Mouse (Mus musculus) hindbrain, embryonic 15.5 days (tissue): Measurements from ENCODE around the gene N4bp1. TPM values are rescaled to one million over a fixed set of nuclear protein-coding genes. Genes with fewer than 3 reads are reported as not detected.

Experiments used
- ATAC-seq: fragments of 200-750 bp; cut with Nextera tagmentation; 2 replicates; pipeline ENCODE4 v1.8.0; 2017; ENCODE audit warnings: low read depth, moderate number of reproducible peaks, moderate TSS enrichment; ENCODE audit not compliant: low FRiP score
- H3K27ac ChIP-seq: fragments of 300-500 bp; sonication (generic); replicated peaks from 2 replicates; pipeline ENCODE4 v1.5.1; 2015; ENCODE audit warnings: mild to moderate bottlenecking, inconsistent platforms
- H3K27me3 ChIP-seq: fragments of 300-500 bp; sonication (generic); 2 replicates; pipeline ENCODE4 v1.6.1; 2015; ENCODE audit warnings: control low read depth, inconsistent platforms
- H3K36me3 ChIP-seq: fragments of 300-500 bp; sonication (generic); 2 replicates; pipeline ENCODE4 v1.6.1; 2015; ENCODE audit warnings: control low read depth, inconsistent platforms
- H3K4me1 ChIP-seq: fragments of 300-500 bp; sonication (generic); replicated peaks from 2 replicates; pipeline ENCODE4 v1.6.1; 2015; ENCODE audit warnings: control low read depth, inconsistent platforms
- H3K4me2 ChIP-seq: fragments of 300-500 bp; sonication (generic); 2 replicates; pipeline ENCODE4 v1.6.1; 2015; ENCODE audit warnings: moderate library complexity, mild to moderate bottlenecking, inconsistent platforms
- H3K4me3 ChIP-seq: fragments of 300-500 bp; sonication (generic); 2 replicates; pipeline ENCODE4 v1.5.1; 2015; ENCODE audit warnings: mild to moderate bottlenecking, inconsistent platforms
- H3K9ac ChIP-seq: fragments of 300-500 bp; sonication (generic); 2 replicates; pipeline ENCODE4 v1.6.1; 2015; ENCODE audit warnings: inconsistent platforms
- H3K9me3 ChIP-seq: fragments of 300-500 bp; sonication (generic); 2 replicates; pipeline ENCODE4 v1.6.1; 2016; ENCODE audit warnings: control low read depth, inconsistent platforms
- WGBS: fragments of 180-500 bp; shearing (Covaris S2); methylation state at CpG from one replicate; pipeline ENCODE4 v1.1.7; 2015; 5-methylcytosine and 5-hydroxymethylcytosine counted together
- polyA plus RNA-seq: library from polyadenylated mRNA; unstranded; fragments of >200 nt; fragmentation: Nextera tagmentation; extraction: Ambion mirVana; gene quantifications from 2 replicates; pipeline ENCODE4 v1.2.1, GENCODE M21; 2015

N4bp1 gene
- polyA plus RNA-seq, 1 experiment from 2014 or later: 9.6 TPM

DNA sequence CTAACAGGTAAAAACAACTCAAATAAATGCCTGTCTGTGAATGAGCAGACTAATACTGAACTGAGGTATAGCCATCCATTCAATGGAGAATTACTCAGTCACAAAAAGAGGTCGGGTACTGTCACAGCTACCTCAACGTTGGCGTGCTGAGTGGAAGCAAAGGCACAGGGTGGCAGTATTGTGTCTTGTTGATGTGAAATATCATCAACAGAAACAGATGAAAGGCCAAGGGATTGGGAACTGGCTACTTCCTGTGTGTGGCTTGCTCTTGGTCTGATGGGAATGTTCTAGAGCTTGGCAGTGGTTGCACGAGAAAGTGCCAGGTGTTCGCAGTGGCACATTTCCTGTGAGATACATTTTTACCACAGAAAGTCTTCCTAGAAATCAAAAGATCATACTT, 76.8 kb downstream of the N4bp1 start:
- H3K27me3 ChIP-seq: no peaks in the 10 kb centered on the region
- H3K9ac ChIP-seq: no peak overlapping the region
- no peaks in the 10 kb centered on the region for H3K4me1 ChIP-seq
- H3K27ac ChIP-seq: no peak overlapping the region
- H3K9me3 ChIP-seq: no peaks in the 10 kb centered on the region
- 79% methylated on average over 5 of the region's 5 CpGs for WGBS
- no peaks in the 10 kb centered on the region for H3K36me3 ChIP-seq
- H3K4me3 ChIP-seq: no peak overlapping the region
- H3K4me2 ChIP-seq: no peak overlapping the region
- no peak for ATAC-seq

DNA sequence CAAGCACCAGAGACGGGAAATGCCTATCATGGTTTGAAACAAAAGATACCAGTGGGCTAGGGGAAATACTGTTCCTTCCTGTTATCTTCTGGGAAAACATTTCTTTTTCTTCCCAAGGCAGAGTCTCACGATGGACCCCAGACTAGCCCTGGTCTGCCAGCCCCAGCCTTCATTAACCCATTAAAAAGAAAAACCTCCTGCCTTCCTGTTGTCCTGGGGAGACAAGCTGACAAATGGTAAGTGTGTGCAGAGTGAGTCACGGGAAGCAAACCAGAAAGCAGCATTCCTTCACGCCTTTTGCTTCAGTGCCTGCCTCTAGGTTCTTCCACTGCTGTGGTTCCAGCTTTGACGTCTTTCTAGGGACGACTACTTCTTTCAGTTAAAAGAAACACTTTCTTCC, 83.1 kb downstream of the N4bp1 start:
- Histone ChIP-seq H3K27ac (no peak overlapping the region), H3K9ac (no peak overlapping the region)

DNA sequence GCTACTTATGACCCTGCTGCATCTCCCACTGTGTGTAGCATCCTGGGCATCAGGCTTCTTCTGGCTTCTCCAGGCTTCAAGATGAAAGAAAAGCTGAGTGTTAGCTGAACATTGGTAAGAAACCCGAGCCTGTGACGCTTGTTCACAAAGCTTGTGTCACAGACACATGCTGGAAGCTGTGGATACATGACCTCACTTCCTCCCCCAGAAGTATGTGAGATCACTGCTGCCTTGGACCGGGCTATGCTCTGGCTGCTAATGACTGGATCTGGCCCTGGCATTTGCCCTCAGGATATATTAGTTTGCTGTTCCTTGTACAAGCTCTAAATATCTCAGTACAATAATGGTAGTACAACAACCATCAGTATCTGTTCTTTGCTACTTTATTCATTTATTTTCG, 84.1 kb downstream of the N4bp1 start:
- H3K9me3 ChIP-seq: no peaks in the 10 kb centered on the region
- WGBS: 69% methylated on average over 4 of the region's 4 CpGs
- H3K9ac ChIP-seq: no peak overlapping the region
- H3K4me2 ChIP-seq: no peak overlapping the region
- no peaks in the 10 kb centered on the region for H3K4me1 ChIP-seq
- H3K27me3 ChIP-seq: no peaks in the 10 kb centered on the region
- H3K27ac ChIP-seq: no peak overlapping the region
- no peak for ATAC-seq
- no peaks in the 10 kb centered on the region for H3K36me3 ChIP-seq
- H3K4me3 ChIP-seq: no peak overlapping the region

More for the DNA sequence above, 83.1 kb downstream of the N4bp1 start:
- Histone ChIP-seq H3K27me3 (no peaks in the 10 kb centered on the region), H3K36me3 (no peaks in the 10 kb centered on the region), H3K4me1 (no peaks in the 10 kb centered on the region), H3K4me2 (no peak overlapping the region), H3K4me3 (no peak overlapping the region), H3K9me3 (no peaks in the 10 kb centered on the region)
- ATAC-seq: no peak
- WGBS: 51% methylated on average over 6 of the region's 6 CpGs

DNA sequence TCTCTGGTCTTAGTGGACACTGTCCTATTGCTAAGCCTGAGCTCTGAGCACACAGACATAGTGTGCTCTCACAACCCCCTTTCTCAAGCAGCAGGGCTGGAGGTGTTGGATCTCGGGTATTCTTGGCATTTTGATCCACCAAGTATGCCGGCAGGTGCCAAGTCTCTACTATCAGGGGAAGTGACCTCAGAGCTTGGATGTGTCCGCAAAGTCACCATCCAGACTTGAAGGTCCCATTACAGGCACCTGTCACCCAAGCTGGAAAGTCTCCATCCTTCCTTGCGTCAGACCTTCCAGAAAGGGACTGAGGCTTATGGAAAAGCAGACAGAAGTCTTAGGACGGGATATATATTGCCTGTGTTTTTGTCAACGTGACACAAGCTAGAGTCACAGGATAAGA, 86.9 kb downstream of the N4bp1 start:
- whole genome bisulfite sequencing: 94% methylated on average over 6 of the region's 6 CpGs
- no peak overlapping the region for H3K9ac ChIP-seq

DNA sequence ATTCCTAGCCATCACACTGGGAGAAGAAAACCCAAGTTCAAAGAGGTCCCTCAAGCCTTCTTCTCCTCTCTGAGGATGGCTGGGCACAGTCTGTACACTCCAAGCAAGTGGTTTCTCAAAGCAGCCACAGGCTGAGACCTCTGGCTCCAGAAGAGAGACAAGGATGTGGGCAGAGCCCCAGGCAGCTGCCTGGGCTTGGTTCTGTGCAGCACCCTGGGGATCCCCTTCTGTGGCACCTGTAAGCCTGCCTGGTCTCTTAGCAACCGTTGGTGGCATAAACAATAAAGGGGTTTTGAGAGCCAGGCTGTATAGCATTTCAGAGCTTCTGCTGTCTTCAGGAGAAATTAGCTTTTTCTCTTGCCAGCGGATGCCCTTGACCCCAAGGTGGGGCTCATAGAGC, 87.4 kb downstream of the N4bp1 start:
- Histone ChIP-seq H3K4me3 (no peak overlapping the region), H3K4me1 (no peaks in the 10 kb centered on the region), H3K4me2 (no peak overlapping the region), H3K27ac (no peak overlapping the region), H3K27me3 (no peaks in the 10 kb centered on the region), H3K9me3 (no peaks in the 10 kb centered on the region), H3K36me3 (no peaks in the 10 kb centered on the region), H3K9ac (no peak overlapping the region)
- no peak for ATAC-seq
- 82% methylated on average over 2 of the region's 2 CpGs for WGBS

More for the DNA sequence above, 86.9 kb downstream of the N4bp1 start:
- Histone ChIP-seq H3K27me3 (no peaks in the 10 kb centered on the region), H3K4me2 (no peak overlapping the region), H3K4me1 (no peaks in the 10 kb centered on the region), H3K36me3 (no peaks in the 10 kb centered on the region), H3K9me3 (no peaks in the 10 kb centered on the region), H3K27ac (no peak overlapping the region), H3K4me3 (no peak overlapping the region)
- no peak for ATAC-seq

DNA sequence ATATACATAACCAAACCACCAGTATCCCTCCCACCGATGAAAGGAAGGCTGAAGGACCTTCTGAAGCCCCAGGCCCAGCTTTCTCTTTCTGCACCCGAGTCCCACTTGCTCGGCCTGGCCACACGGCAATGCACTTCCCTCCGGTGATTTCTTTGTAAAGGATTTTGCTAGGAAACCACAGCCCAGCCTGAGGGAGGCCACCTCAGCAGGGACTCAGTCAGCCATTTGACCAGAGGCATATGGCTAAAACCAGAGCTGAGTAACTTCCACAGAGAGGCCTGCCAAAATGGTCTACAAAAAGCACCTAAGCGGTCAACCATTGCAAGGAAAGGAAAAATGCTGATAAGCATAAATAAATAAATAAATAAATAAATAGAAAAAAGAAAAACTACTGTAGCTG, 90.3 kb downstream of the N4bp1 start:
- ATAC-seq: no peak
- Histone ChIP-seq H3K4me1 (peaks cover 5% of the 10 kb centered on the region; the same call in 1 of the 2 replicates), H3K9me3 (no peaks in the 10 kb centered on the region), H3K4me3 (no peak overlapping the region), H3K4me2 (no peak overlapping the region), H3K27ac (no peak overlapping the region), H3K27me3 (no peaks in the 10 kb centered on the region), H3K9ac (no peak overlapping the region), H3K36me3 (no peaks in the 10 kb centered on the region)
- 47% methylated on average over 6 of the region's 6 CpGs for WGBS

DNA sequence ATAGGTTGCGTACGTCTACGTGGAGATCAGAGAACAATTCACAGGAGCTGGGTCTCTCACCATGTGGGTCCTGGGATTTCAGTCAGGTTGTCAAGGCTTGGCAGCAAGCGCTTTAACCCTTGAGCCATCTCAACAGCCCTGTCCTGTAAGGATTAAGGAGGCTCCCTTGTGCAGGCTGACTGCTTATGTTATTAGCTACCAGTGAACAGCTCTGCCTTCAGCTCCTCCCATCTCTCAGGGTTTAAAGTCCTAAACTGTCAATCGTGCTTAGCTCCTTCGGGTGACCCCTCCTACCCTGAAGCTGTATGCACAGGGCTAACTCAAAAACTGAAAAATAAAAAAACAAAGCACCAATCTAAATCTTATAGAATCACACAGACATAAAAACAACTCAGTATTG, 93.5 kb downstream of the N4bp1 start:
- Histone ChIP-seq H3K4me2 (no peak overlapping the region), H3K4me3 (no peak overlapping the region), H3K27me3 (no peaks in the 10 kb centered on the region), H3K27ac (no peak overlapping the region), H3K4me1 (peaks cover 5% of the 10 kb centered on the region; the same call in 1 of the 2 replicates), H3K9me3 (no peaks in the 10 kb centered on the region), H3K36me3 (no peaks in the 10 kb centered on the region), H3K9ac (no peak overlapping the region)
- 84% methylated on average over 6 of the region's 6 CpGs for WGBS
- no peak for ATAC-seq

DNA sequence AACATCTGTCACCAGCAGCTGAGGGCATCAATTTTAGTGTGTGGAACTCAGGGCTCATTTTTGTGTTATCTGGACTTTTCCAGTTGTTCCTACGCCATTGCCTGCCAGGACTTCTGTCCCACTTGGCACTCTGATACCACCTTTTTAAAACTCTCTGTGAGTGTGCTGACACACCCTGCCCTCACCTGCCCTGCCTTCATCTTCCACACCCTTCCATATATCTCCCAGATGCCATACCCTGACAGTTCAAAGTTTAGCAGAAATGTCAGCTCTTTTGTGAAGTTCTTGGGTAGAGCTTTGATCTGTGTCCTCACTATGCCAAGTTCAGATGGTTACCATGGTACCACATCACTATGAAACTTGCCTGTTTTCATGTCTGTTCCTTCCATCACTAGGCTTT, 95.5 kb downstream of the N4bp1 start:
- no peak overlapping the region for H3K4me2 ChIP-seq
- WGBS: 83% methylated on average over 1 of the region's 1 CpGs
- H3K36me3 ChIP-seq: no peaks in the 10 kb centered on the region
- H3K27me3 ChIP-seq: no peaks in the 10 kb centered on the region
- H3K4me3 ChIP-seq: no peak overlapping the region
- H3K27ac ChIP-seq: no peak overlapping the region
- ATAC-seq: no peak
- H3K4me1 ChIP-seq: peaks cover 5% of the 10 kb centered on the region; the same call in 1 of the 2 replicates
- H3K9ac ChIP-seq: no peak overlapping the region
- H3K9me3 ChIP-seq: no peaks in the 10 kb centered on the region

DNA sequence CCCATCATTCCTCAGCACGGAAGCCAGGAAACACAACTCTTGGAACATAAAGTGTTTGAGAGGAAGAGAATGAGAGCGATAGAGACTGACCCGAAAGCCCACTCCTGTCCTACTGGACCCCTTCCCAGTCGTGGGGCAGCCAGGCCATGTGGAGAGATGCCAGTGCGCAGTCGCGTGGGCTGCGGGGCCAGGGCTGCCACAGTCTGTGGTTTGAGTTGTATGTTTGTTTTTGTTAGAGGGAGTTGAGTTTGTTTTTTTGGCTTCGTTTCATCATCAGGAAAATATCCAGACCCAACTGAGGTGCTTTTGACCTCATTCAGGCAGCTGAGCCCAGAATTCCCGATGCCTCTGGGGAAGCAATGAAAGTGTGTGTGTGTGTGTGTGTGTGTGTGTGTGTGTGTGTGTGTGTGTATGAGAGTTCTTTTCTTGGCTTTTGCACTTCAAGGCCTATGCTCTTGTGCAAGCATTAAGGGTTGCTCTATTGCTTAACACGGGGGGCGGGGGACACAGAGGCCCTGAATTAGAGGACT, 97.1 kb downstream of the N4bp1 start:
- H3K4me3 ChIP-seq: no peak overlapping the region
- no peaks in the 10 kb centered on the region for H3K27me3 ChIP-seq
- no peak overlapping the region for H3K4me2 ChIP-seq
- no peak overlapping the region for H3K9ac ChIP-seq
- H3K27ac ChIP-seq: no peak overlapping the region
- WGBS: 77% methylated on average over 12 of the region's 12 CpGs
- H3K36me3 ChIP-seq: no peaks in the 10 kb centered on the region
- peaks cover 5% of the 10 kb centered on the region; the same call in 1 of the 2 replicates for H3K4me1 ChIP-seq
- ATAC-seq: no peak
- H3K9me3 ChIP-seq: no peaks in the 10 kb centered on the region

DNA sequence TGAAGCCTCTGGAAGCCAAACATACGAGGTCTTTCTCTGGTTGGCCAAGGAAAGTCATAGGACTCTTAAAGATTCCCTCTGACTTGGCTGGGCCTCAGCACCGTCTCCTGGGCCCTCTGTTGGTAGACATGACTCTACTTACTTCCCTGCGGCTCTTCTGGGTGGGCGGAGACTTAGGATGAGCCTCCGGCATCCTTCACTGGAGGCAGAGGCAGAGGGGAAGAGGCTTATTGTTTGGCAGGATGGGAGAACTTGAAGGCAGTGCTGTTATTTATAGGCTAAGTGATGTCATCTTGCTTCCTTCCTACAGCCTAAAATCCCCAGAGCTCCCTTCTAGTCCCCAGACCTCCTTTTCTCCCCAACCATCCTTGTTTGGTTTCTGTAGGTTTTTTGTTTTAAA, 98.6 kb downstream of the N4bp1 start:
- WGBS: 56% methylated on average over 5 of the region's 5 CpGs
- Histone ChIP-seq H3K4me2 (no peak overlapping the region), H3K4me3 (no peak overlapping the region), H3K36me3 (no peaks in the 10 kb centered on the region), H3K9me3 (no peaks in the 10 kb centered on the region), H3K9ac (no peak overlapping the region), H3K27ac (no peak overlapping the region), H3K27me3 (no peaks in the 10 kb centered on the region), H3K4me1 (peaks cover 5% of the 10 kb centered on the region; the same call in 1 of the 2 replicates)
- ATAC-seq: no peak

DNA sequence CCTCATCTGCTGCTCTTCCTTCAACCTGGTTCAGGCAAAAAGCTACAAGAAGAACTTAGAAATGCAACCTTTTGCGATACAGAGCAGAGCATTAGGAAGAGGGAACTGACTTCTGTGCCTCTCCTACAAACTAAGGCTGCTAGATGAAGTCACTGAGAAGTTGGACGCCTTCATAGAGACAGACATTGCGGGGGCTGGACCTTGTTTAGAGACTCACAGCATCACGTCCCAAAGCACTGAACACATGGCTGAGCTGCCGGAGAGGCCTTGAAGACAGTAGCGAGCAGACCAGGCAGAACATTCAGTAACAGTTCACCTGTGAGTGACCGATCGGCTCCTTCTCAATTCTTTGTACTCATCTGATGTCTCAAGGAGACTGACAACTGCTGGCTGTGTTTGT, 104.0 kb downstream of the N4bp1 start:
- ATAC-seq: no peak

DNA sequence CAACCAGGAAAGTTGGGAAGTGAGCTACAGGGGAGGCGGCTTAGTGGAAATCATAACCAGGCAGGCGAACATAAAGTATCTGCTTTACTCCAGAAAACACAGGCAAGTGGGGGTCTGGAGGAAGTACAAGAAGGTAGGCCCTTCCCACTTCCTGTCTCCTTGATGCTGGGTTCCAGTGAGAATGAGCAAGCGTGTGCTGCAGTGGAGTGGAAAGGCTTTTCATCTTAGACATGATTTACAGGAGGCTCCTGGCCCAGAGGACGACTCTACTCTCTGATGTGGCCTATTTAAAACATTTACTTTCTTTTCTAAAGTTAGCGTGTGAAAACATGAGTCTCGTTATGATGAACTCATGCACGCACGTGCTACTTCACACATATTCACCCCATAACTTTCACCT, 105.9 kb downstream of the N4bp1 start:
- no peak overlapping the region for H3K27ac ChIP-seq
- H3K4me1 ChIP-seq: no peaks in the 10 kb centered on the region
- H3K4me3 ChIP-seq: no peak overlapping the region
- no peaks in the 10 kb centered on the region for H3K36me3 ChIP-seq
- no peaks in the 10 kb centered on the region for H3K27me3 ChIP-seq
- no peak for ATAC-seq
- no peaks in the 10 kb centered on the region for H3K9me3 ChIP-seq
- H3K9ac ChIP-seq: no peak overlapping the region
- WGBS: 85% methylated on average over 8 of the region's 8 CpGs
- H3K4me2 ChIP-seq: no peak overlapping the region

More for the DNA sequence above, 104.0 kb downstream of the N4bp1 start:
- Histone ChIP-seq H3K4me2 (no peak overlapping the region), H3K9ac (no peak overlapping the region), H3K27ac (no peak overlapping the region), H3K27me3 (no peaks in the 10 kb centered on the region), H3K36me3 (no peaks in the 10 kb centered on the region), H3K4me3 (no peak overlapping the region), H3K9me3 (no peaks in the 10 kb centered on the region), H3K4me1 (no peaks in the 10 kb centered on the region)
- WGBS: 95% methylated on average over 8 of the region's 8 CpGs
